Mouse (Mus musculus): Measurements from ENCODE around the gene Tpst1. TPM values are rescaled to one million over a fixed set of nuclear protein-coding genes. Genes with fewer than 3 reads are reported as not detected.

Gene Tpst1
- total RNA-seq, 2 experiments from 2014 or later, result 47.8 to 48.8 TPM

GRCm38 (mm10) chr5:130143101-130143500 lies 70.0 kb downstream of the Tpst1 start:
- DNase-seq, result peak; percentile 41 to 52

DNA sequence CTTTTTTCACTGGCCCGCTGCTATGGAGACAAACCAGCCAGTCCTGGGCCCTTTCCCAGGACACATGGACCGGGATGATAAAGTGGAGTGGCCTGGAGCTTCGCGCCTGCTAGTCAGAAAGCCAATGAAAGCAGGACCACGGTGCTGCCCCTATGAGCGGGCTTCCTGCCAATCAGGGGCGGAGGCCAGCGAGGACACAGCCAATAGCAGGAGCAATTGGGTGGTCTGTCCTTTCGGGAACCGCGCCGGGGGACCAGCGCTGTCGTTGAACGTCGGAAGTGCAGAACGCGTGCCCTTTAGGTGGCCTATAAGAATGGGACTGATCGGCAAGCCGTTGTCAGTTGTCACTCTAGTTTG lies 70.8 kb downstream of the Tpst1 start:
- DNase-seq, result peak; percentile 90

GRCm38 (mm10) chr5:130144334-130145312 lies 71.5 kb downstream of the Tpst1 start, which contains the start of gene Kctd7:
Gene Kctd7, plus strand, starts transcription at chr5:130144861.
- DNase-seq, result peak; percentile 96

DNA sequence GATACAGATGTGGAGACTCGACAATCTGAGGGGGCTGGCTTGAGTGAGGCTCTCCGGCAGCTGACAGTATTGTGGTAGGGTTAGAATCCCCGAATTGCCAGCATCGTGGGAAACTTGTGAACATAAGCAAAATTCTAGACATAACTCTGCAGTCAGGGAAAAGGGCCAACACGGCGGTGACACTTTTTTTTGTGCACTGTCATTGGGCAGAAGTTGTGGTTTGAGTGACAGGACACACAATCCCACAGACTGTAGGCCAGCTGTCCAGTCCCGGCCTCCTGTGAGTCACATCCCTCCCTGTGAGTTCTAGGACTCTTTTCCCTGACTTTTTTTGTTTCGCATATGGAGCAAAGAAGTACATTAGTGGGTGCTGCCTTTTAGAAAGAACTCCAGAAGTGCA lies 72.8 kb downstream of the Tpst1 start:
- peak; percentile 62 to 68 for DNase-seq

DNA sequence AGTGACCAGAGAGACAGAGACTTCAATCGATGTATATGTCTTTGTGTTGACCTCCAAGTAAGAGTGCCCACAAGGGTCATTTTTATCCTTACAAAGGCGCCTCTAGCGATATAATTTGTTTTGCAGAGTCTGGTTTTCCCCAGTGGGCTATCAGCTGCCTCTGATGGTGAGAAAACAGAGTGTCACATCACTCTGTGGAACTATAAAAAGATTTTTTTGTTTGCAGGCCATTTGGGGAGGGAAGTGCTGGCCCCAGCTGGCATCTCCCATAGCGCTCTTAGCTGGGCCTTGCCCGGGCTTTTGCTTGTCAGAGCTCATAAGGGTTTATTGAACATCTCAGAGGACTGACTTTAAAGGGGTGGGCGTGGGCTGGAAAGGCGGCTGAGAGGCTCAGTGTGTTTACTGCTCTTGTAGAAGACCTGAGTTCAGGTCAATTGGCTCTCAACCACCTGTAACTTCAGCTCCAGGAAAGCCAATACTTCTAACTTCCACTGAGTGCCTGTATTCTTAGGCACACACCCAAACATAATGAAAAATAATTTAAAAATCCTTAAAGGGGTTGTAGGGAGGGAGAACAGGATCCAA lies 76.7 kb downstream of the Tpst1 start:
- DNase-seq, result no peak

DNA sequence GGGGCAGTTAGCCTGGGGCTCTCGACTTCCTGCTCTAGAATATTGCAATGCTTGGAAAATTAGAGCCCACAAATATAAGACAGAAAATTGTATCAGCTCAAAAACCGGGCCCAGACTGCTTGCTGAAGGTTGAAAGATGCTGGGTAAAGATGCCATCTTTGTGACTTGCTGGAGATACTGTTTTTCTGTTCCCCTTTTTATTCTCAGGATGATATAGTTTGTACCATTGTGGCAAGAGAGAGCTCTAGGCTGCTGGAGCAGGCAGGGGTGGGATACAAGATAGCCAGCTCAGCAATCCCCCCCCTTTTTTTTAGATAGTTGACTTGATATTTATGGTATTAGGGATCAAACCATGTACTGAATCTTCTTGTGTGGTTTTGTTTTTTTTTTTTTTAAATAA lies 81.2 kb downstream of the Tpst1 start:
- DNase-seq, result no peak

GRCm38 (mm10) chr5:130158545-130158944 lies 85.4 kb downstream of the Tpst1 start:
- no peak for DNase-seq

GRCm38 (mm10) chr5:130159761-130160201 lies 86.7 kb downstream of the Tpst1 start:
- DNase-seq, result no peak

- peak; percentile 84 to 89 for DNase-seq
Observed at GRCm38 (mm10) chr5:130163670-130164069, 90.5 kb downstream of the Tpst1 start.

DNA sequence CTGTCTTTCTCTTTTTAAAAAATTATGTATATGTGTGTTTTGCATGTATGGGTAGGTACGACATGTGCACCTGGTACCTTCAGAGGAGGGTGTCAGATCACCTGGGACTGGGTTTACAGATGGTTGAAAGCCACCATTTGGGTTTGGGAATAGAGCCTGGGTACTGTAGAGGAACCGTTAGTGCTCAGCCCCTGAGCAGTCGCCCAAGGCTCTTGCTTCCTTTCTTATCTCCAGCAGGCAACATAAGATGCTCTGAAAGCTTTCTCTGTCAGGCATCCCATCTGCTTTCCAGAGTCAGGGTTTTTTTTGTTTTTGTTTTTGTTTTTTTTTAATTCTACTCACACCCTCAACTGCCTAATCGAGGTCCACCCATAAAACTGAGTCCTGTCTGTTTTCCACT lies 92.1 kb downstream of the Tpst1 start:
- no peak for DNase-seq

DNA sequence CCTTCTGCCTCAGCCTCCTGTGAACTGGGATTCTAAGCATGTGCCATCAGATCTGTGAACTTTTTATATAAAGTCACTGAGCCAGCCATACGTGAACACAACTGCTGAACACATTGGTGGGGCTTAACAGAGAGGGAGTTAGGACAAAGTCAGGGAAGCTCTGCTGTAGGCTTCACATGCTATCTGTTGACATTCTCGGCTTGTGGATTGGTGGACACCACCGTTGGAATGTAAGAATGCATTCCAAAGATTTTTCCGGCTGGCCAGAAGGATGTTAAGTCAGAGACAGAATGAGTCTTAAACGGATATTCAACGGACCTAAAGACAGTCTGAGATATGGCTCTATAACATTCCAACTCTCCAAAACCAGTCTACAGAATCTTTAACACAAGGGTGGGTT lies 96.0 kb downstream of the Tpst1 start:
- no peak for DNase-seq

DNA sequence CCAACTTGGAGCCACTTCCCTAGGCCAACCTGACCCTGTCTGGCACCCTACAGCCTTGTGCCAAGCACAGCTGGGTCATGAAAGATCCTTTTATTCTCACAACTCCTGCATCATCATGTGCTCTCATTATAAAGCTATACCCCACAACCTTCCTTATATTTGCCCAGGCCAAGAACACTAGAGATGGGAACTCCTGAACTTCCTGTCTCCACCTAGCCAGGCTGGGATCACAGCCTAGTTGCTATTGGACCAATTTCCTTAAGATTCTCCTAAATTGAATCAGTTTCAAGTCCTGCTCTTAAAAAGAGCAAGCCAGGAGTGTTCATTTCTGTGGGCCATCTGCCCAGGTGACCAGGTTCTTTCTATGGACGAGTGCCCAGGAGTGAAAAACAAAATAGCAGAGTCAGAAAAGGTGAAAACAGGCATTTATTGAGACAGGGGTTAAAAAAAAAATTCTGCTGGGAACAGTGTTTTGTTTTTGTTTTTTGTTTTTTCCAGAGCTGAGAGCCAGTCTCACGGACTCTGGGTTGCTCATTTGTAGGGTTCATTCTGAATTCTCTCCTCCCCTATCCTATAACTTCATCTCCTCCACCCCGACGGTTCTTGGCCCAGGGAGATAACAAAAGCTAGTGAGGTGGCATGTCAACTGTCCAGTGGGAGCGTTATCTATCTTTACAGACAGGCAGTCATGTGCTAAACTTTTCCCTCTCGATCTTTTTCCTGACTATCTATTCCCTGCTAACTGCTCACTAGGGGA lies 97.7 kb downstream of the Tpst1 start:
- DNase-seq, result no peak

DNA sequence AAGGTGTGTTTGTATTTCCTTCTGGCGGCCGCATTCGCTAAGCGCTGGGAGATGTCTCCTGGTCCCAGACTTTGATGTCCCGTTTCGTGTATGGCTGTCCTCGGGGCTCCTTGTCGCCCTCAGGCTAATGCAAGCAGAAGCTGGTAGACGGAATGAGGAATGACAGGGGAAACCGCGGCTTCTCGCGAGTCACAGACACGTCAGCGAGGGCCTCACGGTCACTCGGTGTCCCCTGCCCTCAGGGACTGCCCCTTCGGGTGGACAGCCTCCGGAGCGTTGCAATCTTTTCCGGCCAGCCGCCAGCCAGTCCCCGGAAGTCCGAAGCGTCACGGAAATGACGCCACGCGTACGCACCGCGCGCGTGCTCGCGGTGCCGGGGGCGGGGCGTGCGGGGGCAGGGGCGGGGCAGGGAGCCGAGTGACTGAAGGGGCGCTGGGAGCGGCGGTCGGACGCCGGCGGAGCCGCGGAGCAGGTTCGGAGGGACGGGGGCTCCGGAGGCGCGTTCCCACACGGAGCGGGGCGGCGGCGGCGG lies 98.4 kb downstream of the Tpst1 start, which contains the start of gene Rabgef1:
Gene Rabgef1 (plus strand): TSS at position 376 of the 532 bp plus-strand sequence.
- peak; percentile 96 to 97 for DNase-seq

- DNase-seq, result peak; percentile 61 to 69
Observed at GRCm38 (mm10) chr5:130171956-130172601, 99.0 kb downstream of the Tpst1 start.

- DNase-seq, result no peak
Observed at GRCm38 (mm10) chr5:130173012-130173411, 99.9 kb downstream of the Tpst1 start.

DNA sequence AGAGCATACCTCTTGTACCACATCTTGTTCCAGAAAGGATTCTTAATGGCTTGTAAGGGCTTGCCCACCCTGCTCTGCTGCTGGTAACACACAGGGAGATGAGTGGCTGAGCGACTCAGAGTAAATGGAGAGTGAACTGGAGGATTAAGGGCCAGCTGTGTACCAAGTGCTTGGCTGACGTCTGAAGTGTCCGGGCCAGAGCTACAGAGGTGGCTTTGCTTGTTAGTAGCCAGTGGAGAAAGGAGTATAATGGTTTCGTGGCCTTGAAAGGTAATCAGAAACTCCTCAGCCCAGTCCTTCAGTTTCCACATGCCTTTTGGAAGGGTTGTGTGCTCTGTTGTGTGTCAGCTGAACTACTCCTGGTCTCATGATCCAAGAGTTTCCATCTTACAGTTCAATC lies 104.7 kb downstream of the Tpst1 start:
- DNase-seq, result no peak

- no peak for DNase-seq
Observed at GRCm38 (mm10) chr5:130180362-130180761, 107.2 kb downstream of the Tpst1 start.

- DNase-seq, result no peak
Observed at GRCm38 (mm10) chr5:130181740-130182540, 108.8 kb downstream of the Tpst1 start.

GRCm38 (mm10) chr5:130182541-130182821 lies 109.4 kb downstream of the Tpst1 start:
- no peak for DNase-seq

- DNase-seq, result peak; percentile 68 to 69
Observed at GRCm38 (mm10) chr5:130184193-130184856, 111.2 kb downstream of the Tpst1 start.
